Mouse (Mus musculus) right cerebral cortex, postnatal 4 days (tissue): ENCODE results near the gene Kcnk12.

Experiments used
- DNase-seq: peaks from one replicate; pipeline ENCODE4 v3.0.0-alpha.2; 2022

Gene Kcnk12

GRCm38 (mm10) chr17:87784911-87785310 lies 12.9 kb downstream of the Kcnk12 start:
- peak; percentile 0 for DNase-seq

GRCm38 (mm10) chr17:87784141-87784831 lies 13.5 kb downstream of the Kcnk12 start:
- DNase-seq = peak; percentile 1

- DNase-seq = no peak
These were observed 16.6 kb downstream of the Kcnk12 start for GRCm38 (mm10) chr17:87781244-87781643.

GRCm38 (mm10) chr17:87780164-87780563 lies 17.6 kb downstream of the Kcnk12 start:
- no peak for DNase-seq

GRCm38 (mm10) chr17:87774982-87775381 lies 22.8 kb downstream of the Kcnk12 start:
- DNase-seq = no peak

- DNase-seq = no peak
These were observed 24.6 kb downstream of the Kcnk12 start for GRCm38 (mm10) chr17:87773175-87773574.

GRCm38 (mm10) chr17:87770766-87771165 lies 27.0 kb downstream of the Kcnk12 start:
- DNase-seq = no peak

- no peak for DNase-seq
These were observed 30.9 kb downstream of the Kcnk12 start for GRCm38 (mm10) chr17:87766888-87767287.

- no peak for DNase-seq
These were observed 32.8 kb downstream of the Kcnk12 start for GRCm38 (mm10) chr17:87765031-87765430.

- no peak for DNase-seq
These were observed 34.6 kb downstream of the Kcnk12 start for GRCm38 (mm10) chr17:87763146-87763545.

GRCm38 (mm10) chr17:87760315-87760714 lies 37.5 kb downstream of the Kcnk12 start:
- no peak for DNase-seq

- DNase-seq = peak; percentile 69
These were observed 51.6 kb downstream of the Kcnk12 start for GRCm38 (mm10) chr17:87745926-87746888.

GRCm38 (mm10) chr17:87744985-87745925 lies 52.5 kb downstream of the Kcnk12 start:
- DNase-seq = peak; percentile 51

GRCm38 (mm10) chr17:87739835-87740234 lies 58.0 kb downstream of the Kcnk12 start:
- DNase-seq = no peak

GRCm38 (mm10) chr17:87737144-87737543 lies 60.6 kb downstream of the Kcnk12 start:
- DNase-seq = no peak

GRCm38 (mm10) chr17:87734471-87734870 lies 63.3 kb downstream of the Kcnk12 start:
- DNase-seq = no peak

- DNase-seq = no peak
These were observed 65.8 kb downstream of the Kcnk12 start for GRCm38 (mm10) chr17:87731962-87732361.

- DNase-seq = no peak
These were observed 71.1 kb downstream of the Kcnk12 start for GRCm38 (mm10) chr17:87726489-87727356.

- DNase-seq = no peak
These were observed 73.1 kb downstream of the Kcnk12 start for GRCm38 (mm10) chr17:87724727-87725126.

- DNase-seq = no peak
These were observed 97.7 kb downstream of the Kcnk12 start for GRCm38 (mm10) chr17:87700101-87700500.

- no peak for DNase-seq
These were observed 98.6 kb downstream of the Kcnk12 start for GRCm38 (mm10) chr17:87698996-87699765.
